Mouse (Mus musculus) neural tube, embryonic 15.5 days (tissue): ENCODE data around the gene Madcam1. TPM values are rescaled to one million over a fixed set of nuclear protein-coding genes. Genes with fewer than 3 reads are reported as not detected.
"Not testable (repeated sequence)": the region's sequence is repeated elsewhere in the genome, so short reads cannot be mapped to it uniquely, and the experiment has no call there.

Experiments
- ATAC-seq: fragments of 200-750 bp; cut with Nextera tagmentation; 2 replicates; pipeline ENCODE4 v1.8.0; 2017; ENCODE audit warnings: mild to moderate bottlenecking, moderate TSS enrichment, moderate library complexity; ENCODE audit not compliant: low FRiP score
- H3K27ac ChIP-seq: fragments of 300-500 bp; sonication (generic); replicated peaks from 2 replicates; pipeline ENCODE4 v1.5.1; 2015; ENCODE audit warnings: mild to moderate bottlenecking, inconsistent platforms
- H3K27me3 ChIP-seq: fragments of 300-500 bp; sonication (generic); replicated peaks from 2 replicates; pipeline ENCODE4 v1.6.1; 2015; ENCODE audit warnings: inconsistent platforms
- H3K36me3 ChIP-seq: fragments of 300-500 bp; sonication (generic); 2 replicates; pipeline ENCODE4 v1.6.1; 2015; ENCODE audit warnings: inconsistent platforms
- H3K4me1 ChIP-seq: fragments of 300-500 bp; sonication (generic); 2 replicates; pipeline ENCODE4 v1.6.1; 2015; ENCODE audit warnings: inconsistent platforms
- H3K4me2 ChIP-seq: fragments of 300-500 bp; sonication (generic); 2 replicates; pipeline ENCODE4 v1.6.1; 2015; ENCODE audit warnings: inconsistent platforms, mild to moderate bottlenecking, moderate library complexity
- H3K4me3 ChIP-seq: fragments of 300-500 bp; sonication (generic); replicated peaks from 2 replicates; pipeline ENCODE4 v1.5.1; 2015; ENCODE audit warnings: mild to moderate bottlenecking, inconsistent platforms
- H3K9ac ChIP-seq: fragments of 300-500 bp; sonication (generic); replicated peaks from 2 replicates; pipeline ENCODE4 v1.6.1; 2015; ENCODE audit warnings: mild to moderate bottlenecking, inconsistent platforms
- H3K9me3 ChIP-seq: fragments of 300-500 bp; sonication (generic); replicated peaks from 2 replicates; pipeline ENCODE4 v1.6.1; 2016; ENCODE audit warnings: inconsistent platforms
- WGBS: fragments of 180-500 bp; shearing (Covaris S2); methylation state at CpG from one replicate; pipeline ENCODE4 v1.1.7; 2015; ENCODE audit warnings: mixed read lengths; 5-methylcytosine and 5-hydroxymethylcytosine counted together
- polyA plus RNA-seq: library from polyadenylated mRNA; unstranded; fragments of >200 nt; fragmentation: Nextera tagmentation; extraction: Ambion mirVana; gene quantifications from 2 replicates; pipeline ENCODE4 v1.2.1, GENCODE M21; 2015

The Madcam1 gene
- polyA plus RNA-seq, 1 experiment from 2014 or later: 1.0 TPM

DNA sequence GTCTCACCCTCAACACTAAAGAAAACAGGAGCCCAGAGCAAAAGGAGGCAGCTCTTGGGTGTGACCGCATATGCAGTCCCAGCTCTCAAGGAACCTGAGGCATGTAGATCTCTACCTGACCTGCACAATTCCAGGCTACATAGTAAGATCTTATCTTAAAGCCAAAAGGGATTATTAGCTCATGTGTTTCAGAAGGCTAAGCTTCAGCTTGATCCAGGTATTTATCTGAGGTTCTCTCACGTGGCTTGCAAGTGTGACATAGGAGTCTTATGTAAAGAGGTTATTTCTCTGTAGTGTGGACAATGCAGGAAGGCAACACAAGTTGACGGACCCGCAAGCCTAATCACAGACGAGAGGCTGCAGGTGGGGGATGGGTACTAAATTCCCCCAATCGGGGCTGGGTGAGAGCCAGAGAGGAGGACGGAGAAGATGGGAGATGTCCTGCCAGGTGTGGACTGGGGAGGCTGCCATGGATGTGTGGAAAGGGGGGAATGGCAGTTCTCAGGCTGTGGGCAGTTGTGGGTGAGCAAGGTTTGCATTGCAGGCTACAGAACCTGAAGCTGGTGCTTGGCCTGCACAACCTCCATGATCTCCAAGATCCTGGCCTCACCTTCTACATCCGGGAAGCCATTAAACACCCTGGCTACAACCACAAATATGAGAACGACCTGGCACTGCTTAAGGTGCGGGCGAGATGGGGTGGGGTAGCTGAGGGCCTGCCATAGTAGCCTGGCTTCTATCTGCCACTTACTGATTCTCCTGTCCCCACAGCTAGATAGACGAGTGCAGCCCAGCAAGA lies 29.4 kb downstream of the Madcam1 start:
- Histone ChIP-seq H3K27me3 (no peaks in the 10 kb centered on the region), H3K4me1 (peaks cover 15% of the 10 kb centered on the region; the same call in 1 of the 2 replicates), H3K36me3 (peaks cover 7% of the 10 kb centered on the region), H3K9me3 (no peaks in the 10 kb centered on the region), H3K4me3 (no peak overlapping the region), H3K27ac (no peak overlapping the region), H3K4me2 (no peak overlapping the region), H3K9ac (no peak overlapping the region)
- no peak for ATAC-seq
- 77% methylated on average over 12 of the region's 12 CpGs for WGBS

DNA sequence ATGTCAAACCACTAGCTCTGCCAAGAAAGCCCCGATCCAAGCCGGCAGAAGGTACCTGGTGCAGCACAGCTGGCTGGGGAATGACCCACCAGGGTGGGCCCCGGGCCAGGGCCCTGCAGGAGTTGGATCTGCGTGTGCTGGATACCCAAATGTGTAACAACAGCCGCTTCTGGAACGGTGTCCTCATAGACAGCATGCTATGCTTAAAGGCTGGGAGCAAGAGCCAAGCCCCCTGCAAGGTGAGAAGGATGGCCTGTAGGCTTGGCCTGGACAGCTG lies 30.0 kb downstream of the Madcam1 start:
- 86% methylated on average over 6 of the region's 6 CpGs for WGBS
- H3K27me3 ChIP-seq: no peaks in the 10 kb centered on the region
- no peak overlapping the region for H3K4me2 ChIP-seq
- H3K27ac ChIP-seq: no peak overlapping the region
- H3K4me1 ChIP-seq: peaks cover 15% of the 10 kb centered on the region; the same call in 1 of the 2 replicates
- no peaks in the 10 kb centered on the region for H3K9me3 ChIP-seq
- ATAC-seq: no peak
- no peak overlapping the region for H3K9ac ChIP-seq
- H3K4me3 ChIP-seq: no peak overlapping the region
- H3K36me3 ChIP-seq: peaks cover 1% of the 10 kb centered on the region; the same call in 1 of the 2 replicates

DNA sequence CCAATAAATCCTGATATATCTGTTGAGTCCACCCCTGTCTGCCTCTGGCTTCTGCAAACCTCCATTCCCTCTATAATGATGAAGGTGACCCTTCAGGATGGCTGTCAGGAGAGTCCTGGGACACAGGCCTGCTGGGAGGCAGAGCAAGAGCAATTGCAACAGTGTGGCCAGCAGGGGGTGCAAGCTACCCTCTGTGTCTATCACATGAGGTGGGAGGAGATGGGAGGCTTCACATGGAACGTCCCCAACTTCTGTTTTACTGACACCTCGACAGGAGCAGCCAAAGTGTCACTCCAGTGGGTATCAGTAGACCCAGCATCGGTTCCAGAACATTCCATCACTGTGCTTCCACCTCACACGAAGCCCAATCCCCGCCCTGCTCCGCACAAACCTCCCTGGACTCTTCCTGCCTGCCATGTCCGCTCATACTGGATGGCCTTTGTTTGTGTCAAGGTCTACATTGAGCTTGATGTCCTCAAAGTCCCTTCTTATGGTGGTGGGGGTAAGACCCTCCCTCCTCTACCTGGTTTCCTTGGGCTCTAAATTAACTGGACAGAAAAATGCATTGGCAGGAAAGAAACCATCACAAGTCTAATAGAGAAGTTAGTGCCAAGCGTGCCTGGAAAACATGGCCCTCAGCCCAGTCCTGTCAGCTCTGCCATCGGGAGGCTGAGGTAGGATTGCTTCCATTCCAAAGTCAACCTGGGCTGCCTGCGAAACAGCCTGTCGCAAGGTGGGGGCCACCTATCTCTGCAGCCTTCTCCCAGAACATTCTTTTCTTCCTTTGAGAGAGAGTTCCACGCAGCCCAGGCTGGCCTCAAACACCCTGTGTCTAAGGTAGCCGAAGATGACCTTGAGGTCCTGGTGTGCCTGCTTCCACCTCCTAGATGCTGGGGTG lies 31.1 kb downstream of the Madcam1 start:
- H3K4me1 ChIP-seq: peaks cover 15% of the 10 kb centered on the region; the same call in 1 of the 2 replicates
- no peaks in the 10 kb centered on the region for H3K36me3 ChIP-seq
- H3K9ac ChIP-seq: no peak overlapping the region
- no peak overlapping the region for H3K4me3 ChIP-seq
- H3K27me3 ChIP-seq: no peaks in the 10 kb centered on the region
- H3K9me3 ChIP-seq: no peaks in the 10 kb centered on the region
- WGBS: 65% methylated on average over 13 of the region's 13 CpGs
- ATAC-seq: no peak; the same call in 1 of the 2 replicates
- H3K27ac ChIP-seq: peak overlapping the region; percentile 51
- no peak overlapping the region for H3K4me2 ChIP-seq

DNA sequence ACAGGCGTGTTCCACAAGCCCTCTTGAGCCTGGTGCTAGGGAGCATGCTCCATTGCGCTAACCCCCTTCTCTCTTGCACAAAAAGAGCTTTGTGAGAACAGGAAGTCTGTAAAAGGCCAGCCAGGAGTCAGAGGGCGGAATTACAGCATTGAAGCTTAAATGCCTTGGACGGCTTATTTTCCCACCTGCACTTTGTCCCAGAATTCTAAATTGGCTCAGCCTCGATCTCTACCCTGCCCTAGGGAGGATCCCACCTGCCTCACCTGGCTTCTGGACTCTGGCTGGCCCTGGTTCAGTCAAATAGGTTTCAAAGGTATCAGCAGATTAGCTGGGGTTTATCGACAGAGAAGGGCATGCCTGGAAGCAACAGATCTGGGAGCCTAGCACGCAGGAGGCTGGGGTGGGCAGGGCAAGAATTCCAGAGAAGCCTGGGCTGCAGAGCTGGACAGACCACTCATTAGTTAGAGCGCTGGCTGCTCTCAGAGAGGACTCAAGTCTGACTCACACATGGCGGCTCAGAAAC lies 31.8 kb downstream of the Madcam1 start:
- Histone ChIP-seq H3K4me2 (no peak overlapping the region), H3K9me3 (no peaks in the 10 kb centered on the region), H3K27me3 (no peaks in the 10 kb centered on the region), H3K27ac (peak overlapping the region; percentile 51), H3K36me3 (no peaks in the 10 kb centered on the region), H3K9ac (no peak overlapping the region; the same call in 1 of the 2 replicates), H3K4me3 (no peak overlapping the region), H3K4me1 (peaks cover 17% of the 10 kb centered on the region; the same call in 1 of the 2 replicates)
- 67% methylated on average over 9 of the region's 9 CpGs for WGBS
- ATAC-seq: no peak

DNA sequence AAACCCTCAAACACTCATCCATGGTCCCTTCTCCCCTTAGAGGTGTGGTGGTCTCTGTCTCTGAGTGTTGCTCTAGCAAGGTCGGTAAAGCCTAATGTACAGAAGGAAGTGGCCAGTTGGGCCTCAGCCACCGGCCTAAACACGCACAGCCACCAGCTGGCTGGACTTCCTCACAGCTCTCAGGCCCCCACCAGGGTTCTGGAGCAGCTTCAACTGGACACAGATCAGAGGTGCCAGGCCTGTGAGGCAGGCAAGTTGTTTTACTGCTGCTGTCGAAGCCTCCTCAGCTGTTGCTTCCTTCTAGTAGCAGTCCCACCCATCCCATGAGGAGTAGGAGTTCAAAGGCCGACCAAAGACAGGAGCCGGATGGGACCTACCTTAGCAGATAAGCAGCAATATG lies 33.6 kb downstream of the Madcam1 start:
- H3K4me1 ChIP-seq: peaks cover 17% of the 10 kb centered on the region; the same call in 1 of the 2 replicates
- no peak overlapping the region for H3K4me2 ChIP-seq
- H3K27ac ChIP-seq: no peak overlapping the region
- H3K4me3 ChIP-seq: no peak overlapping the region
- 72% methylated on average over 6 of the region's 6 CpGs for WGBS
- H3K27me3 ChIP-seq: no peaks in the 10 kb centered on the region
- no peaks in the 10 kb centered on the region for H3K36me3 ChIP-seq
- no peaks in the 10 kb centered on the region for H3K9me3 ChIP-seq
- ATAC-seq: no peak
- no peak overlapping the region for H3K9ac ChIP-seq

DNA sequence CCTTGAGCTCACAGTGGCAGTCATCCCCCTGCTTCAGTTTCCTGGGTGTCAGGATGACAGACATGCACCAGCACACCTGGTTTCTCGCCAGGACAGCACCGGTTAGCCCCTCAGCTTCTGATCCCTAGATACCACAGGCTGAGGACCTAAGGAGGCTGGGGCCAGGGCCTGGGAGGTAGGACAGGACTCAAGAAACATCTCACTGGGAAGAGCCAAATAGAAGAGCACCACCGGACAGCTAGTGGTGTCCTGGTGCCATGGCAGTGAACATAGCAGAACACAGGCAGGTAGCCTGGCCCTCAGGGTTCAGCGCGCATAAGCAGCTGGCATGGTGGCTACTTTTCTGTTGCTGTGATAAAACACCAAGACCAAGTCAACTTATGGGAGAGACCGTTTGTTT lies 34.1 kb downstream of the Madcam1 start:
- 94% methylated on average over 6 of the region's 6 CpGs for WGBS
- Histone ChIP-seq H3K27me3 (no peaks in the 10 kb centered on the region), H3K4me3 (no peak overlapping the region), H3K4me2 (no peak overlapping the region), H3K36me3 (no peaks in the 10 kb centered on the region), H3K4me1 (peaks cover 17% of the 10 kb centered on the region; the same call in 1 of the 2 replicates), H3K9ac (no peak overlapping the region), H3K27ac (no peak overlapping the region), H3K9me3 (no peaks in the 10 kb centered on the region)
- ATAC-seq: no peak

DNA sequence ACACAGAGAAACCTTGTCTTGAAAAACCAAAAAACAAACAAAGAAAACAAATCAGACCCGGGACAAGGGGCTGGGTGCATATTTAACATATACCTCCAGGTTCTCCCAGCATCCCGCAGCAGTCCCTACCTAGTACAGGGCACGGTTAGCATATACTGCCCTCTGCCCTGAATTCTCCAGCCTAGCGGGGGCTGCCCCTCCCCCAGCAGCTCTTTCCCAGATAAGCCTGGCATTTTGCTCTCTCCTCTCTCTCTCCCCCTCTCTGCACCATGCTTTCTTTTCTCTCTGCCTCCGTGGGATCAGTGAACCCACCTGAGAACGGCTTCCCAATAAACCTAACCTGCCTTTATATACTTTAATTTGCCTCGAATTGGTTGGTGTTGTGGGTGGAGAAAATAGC lies 36.3 kb downstream of the Madcam1 start:
- no peaks in the 10 kb centered on the region for H3K27me3 ChIP-seq
- H3K9ac ChIP-seq: no peak overlapping the region
- no peaks in the 10 kb centered on the region for H3K36me3 ChIP-seq
- H3K4me2 ChIP-seq: no peak overlapping the region
- peaks cover 17% of the 10 kb centered on the region for H3K4me1 ChIP-seq
- H3K27ac ChIP-seq: 0 out of 2 replicates have a peak overlapping the region, but pooled peaks have one; percentile 30
- no peak overlapping the region for H3K4me3 ChIP-seq
- ATAC-seq: no peak
- no peaks in the 10 kb centered on the region for H3K9me3 ChIP-seq
- WGBS: 56% methylated on average over 7 of the region's 7 CpGs

DNA sequence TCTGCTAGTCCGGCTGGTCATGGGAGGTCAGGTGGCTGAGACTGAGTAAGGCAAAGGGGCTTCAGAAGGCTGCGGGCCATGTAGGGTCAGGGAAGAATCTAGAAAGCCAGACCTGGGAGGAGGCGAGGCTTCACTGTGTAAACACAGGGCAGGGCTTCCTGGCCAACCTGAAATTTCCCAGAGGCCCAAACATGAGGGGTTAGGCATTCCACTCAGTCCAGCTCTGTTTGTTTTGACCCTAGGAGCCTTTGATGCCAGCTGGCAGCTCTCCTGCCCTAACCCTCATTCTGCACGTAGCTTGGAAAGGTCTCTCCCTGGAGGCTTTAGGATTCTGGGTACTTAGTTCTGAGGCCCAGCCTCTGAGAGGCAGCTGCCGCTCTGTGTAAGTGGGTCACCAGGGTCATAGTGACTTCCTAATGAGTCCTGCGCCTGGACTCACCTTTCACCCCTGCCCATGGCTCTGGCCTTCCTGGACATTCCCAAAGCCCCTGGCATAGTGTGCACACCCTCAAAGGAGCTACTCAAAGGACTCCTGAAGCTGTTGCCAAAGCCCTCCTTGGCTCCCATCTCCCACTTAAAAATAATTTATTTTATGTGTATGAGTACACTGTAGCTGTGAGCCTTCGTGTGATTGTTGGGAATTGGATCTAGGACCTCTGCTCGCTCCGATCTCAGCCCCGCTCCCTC lies 37.2 kb downstream of the Madcam1 start:
- peaks cover 21% of the 10 kb centered on the region for H3K4me1 ChIP-seq
- no peak for ATAC-seq
- H3K27ac ChIP-seq: 0 out of 2 replicates have a peak overlapping the region, but pooled peaks have one; percentile 30
- H3K4me2 ChIP-seq: no peak overlapping the region
- H3K27me3 ChIP-seq: no peaks in the 10 kb centered on the region
- H3K9me3 ChIP-seq: no peaks in the 10 kb centered on the region
- H3K36me3 ChIP-seq: no peaks in the 10 kb centered on the region
- H3K9ac ChIP-seq: no peak overlapping the region
- H3K4me3 ChIP-seq: no peak overlapping the region
- WGBS: 65% methylated on average over 10 of the region's 10 CpGs

DNA sequence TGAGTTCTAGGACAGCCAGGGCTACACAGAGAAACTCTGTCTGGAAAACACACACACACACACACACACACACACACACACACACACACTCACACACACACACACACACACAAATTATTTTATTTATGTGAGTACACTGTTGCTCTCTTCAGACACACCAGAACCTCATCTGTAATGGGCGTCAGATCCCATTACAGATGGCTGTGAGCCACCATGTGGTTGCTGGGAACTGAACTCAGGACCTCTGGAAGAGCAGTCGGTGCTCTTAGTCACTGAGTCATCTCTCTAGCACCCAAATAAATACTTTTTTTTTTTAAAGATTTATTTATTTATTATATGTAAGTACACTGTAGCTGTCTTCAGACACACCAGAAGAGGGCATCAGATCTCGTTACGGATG lies 38.6 kb downstream of the Madcam1 start:
- H3K4me2 ChIP-seq, H3K4me3 ChIP-seq, H3K36me3 ChIP-seq, H3K9me3 ChIP-seq, H3K27ac ChIP-seq, H3K27me3 ChIP-seq, ATAC-seq, H3K9ac ChIP-seq: not testable (repeated sequence)
- 86% methylated on average over 4 of the region's 4 CpGs for WGBS
- H3K4me1 ChIP-seq: peaks cover 35% of the 10 kb centered on the region

DNA sequence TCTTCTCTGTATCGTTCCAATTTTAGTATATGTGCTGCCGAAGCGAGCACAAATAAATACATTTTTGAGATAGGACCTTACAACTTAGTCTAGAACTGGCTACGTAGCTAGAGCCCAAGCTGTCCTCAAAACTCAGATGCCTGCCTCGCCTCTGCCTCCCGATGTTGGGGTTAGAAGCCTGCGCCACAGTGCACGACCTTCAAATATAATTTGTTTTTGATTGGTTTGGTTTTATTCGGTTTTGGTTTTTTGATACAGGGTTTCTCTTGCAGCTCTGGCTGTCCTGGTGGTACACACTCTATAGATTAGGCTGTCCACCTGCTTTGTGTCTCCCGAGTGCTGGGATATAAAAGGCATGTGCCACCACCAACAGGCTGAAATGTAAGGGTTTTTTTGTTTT lies 39.2 kb downstream of the Madcam1 start:
- ATAC-seq: no peak
- Histone ChIP-seq H3K27me3 (no peaks in the 10 kb centered on the region), H3K4me1 (peaks cover 40% of the 10 kb centered on the region), H3K36me3 (no peaks in the 10 kb centered on the region), H3K9ac (peak overlapping the region; percentile 85), H3K27ac (peak overlapping the region; percentile 77), H3K4me2 (peak overlapping the region; percentile 85), H3K9me3 (no peaks in the 10 kb centered on the region), H3K4me3 (peak overlapping the region; percentile 72)
- 77% methylated on average over 10 of the region's 10 CpGs for WGBS
